Mouse (Mus musculus) erythroblast, embryonic 14.5 days (primary cell): ENCODE measurements around the gene Dyrk1a.

Experiments
- GATA1 ChIP-seq: IDR thresholded peaks from 2 replicates; pipeline ENCODE4 v1.6.1; 2012; ENCODE audit warnings: low read length, inconsistent platforms, mixed read lengths
- TAL1 ChIP-seq: IDR thresholded peaks from 3 replicates; pipeline ENCODE4 v1.6.1; 2012; ENCODE audit warnings: low read length, inconsistent platforms, mixed read lengths

GRCm38 (mm10) chr16:94701141-94701540 lies 131.3 kb downstream of the Dyrk1a start:
- TF ChIP-seq TAL1 (no peak), GATA1 (no peak)
